Mouse (Mus musculus) regulatory T cell (primary cell): ENCODE results near the gene Fgfr2.

ENCODE experiments used
- in situ Hi-C: fragments of 300-600 bp; cut with MboI, MseI; formaldehyde crosslinking; loops from one replicate; pipeline ENCODE4 v1.15.1; 2025; ENCODE audit warnings: high pct_unique_total_duplicates

Gene Fgfr2

DNA sequence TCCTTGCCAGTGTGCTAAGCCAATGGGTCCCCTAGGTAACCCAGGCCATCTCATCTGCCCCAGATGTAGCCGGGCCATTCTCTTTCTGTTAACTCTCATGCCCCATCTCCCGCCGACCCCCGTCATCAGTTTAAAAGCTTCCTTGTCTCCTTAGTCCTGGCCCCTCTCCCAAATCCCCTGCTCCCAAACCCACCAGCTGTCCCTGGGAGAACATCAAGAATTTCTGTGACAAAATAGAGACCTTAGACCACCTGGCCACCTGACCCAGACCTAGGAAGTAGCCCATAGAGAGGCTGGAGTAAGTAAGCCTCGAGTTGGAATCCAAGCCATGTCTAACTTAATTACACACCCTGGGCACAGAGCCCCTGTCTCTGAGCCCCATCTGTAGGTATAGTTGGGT is 232.9 kb downstream of the Fgfr2 start:
- in situ Hi-C loops = no loop called here

GRCm38 (mm10) chr7:132889691-132890090 is 233.5 kb downstream of the Fgfr2 start:
- in situ Hi-C loops = loop anchor here (10.0 kb wide), 1 partner anchor 1565 kb away; the partner anchor contains the start of genes Cuzd1 and Fam24b

DNA sequence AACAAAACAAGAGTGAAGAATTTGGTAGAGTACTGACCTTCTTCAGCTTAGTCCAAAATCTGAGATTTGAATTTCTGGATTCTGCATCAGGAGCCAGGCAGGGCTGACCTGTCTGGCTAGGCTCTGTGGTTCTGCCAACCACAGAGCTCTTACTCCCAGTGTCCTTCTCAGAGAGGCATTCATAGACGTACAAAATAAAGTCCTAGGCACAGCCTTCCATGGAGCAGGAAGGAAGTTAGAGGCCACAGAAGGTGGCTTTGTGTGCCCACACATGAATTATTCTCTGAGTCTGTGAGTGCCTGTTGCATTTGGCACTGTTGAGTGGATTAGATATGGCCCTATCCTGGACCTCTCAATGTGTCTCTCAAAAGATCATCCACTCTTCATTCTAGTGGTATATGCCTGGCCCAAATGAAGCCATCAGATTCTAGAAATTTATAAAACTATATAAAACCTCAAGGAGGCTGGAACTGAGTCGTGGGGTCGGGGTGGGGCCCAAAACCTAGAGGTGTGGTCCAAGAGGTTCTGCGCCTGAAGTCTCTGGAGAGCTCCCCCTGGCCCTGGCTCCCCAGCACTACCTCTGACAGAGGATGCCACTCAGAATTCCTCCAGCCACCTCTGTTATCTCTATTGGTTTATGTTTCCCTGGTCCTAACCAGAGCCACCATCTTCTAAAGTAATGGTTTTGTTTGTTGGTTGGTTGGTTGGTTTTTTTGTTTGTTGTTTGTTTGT is 234.5 kb downstream of the Fgfr2 start:
- in situ Hi-C loops = loop anchor here (10.0 kb wide), 1 partner anchor 1564 kb away; the partner anchor contains the start of genes Cuzd1 and Fam24b

- in situ Hi-C loops = loop anchor here (10.0 kb wide), 1 partner anchor 1563 kb away; the partner anchor contains the start of genes Cuzd1 and Fam24b
Observed at GRCm38 (mm10) chr7:132888052-132888451, 235.1 kb downstream of the Fgfr2 start.

GRCm38 (mm10) chr7:132887019-132887804 is 235.9 kb downstream of the Fgfr2 start:
- in situ Hi-C loops = loop anchor here (10.0 kb wide), 1 partner anchor 1562 kb away; the partner anchor contains the start of genes Cuzd1 and Fam24b

DNA sequence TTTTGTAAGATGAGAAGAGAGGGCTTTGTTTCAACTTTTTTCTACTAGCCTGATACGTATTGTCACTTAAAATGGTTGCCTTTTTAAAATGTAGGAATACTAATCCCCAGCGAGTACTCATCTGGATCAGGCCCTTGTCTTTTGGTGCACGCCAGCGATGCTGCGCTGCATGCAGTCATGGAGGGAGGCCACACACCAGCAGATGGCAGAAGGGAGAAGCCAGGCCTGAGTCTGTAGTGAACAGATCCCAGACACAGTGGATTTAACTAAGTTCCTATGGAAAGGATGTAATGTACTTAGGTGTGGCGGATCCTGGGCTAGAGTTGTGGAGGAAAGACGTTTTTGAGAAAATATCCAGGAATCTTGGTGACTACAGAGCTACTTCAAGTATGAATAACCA is 239.1 kb downstream of the Fgfr2 start:
- in situ Hi-C loops = loop anchor here (10.0 kb wide), 1 partner anchor 1559 kb away; the partner anchor contains the start of genes Cuzd1 and Fam24b

GRCm38 (mm10) chr7:132882343-132882742 is 240.8 kb downstream of the Fgfr2 start:
- in situ Hi-C loops = loop anchor here (10.0 kb wide), 1 partner anchor 1558 kb away; the partner anchor contains the start of genes Cuzd1 and Fam24b

GRCm38 (mm10) chr7:132880276-132880675 is 242.9 kb downstream of the Fgfr2 start:
- in situ Hi-C loops = loop anchor here (10.0 kb wide), 1 partner anchor 1555 kb away; the partner anchor contains the start of genes Cuzd1 and Fam24b

DNA sequence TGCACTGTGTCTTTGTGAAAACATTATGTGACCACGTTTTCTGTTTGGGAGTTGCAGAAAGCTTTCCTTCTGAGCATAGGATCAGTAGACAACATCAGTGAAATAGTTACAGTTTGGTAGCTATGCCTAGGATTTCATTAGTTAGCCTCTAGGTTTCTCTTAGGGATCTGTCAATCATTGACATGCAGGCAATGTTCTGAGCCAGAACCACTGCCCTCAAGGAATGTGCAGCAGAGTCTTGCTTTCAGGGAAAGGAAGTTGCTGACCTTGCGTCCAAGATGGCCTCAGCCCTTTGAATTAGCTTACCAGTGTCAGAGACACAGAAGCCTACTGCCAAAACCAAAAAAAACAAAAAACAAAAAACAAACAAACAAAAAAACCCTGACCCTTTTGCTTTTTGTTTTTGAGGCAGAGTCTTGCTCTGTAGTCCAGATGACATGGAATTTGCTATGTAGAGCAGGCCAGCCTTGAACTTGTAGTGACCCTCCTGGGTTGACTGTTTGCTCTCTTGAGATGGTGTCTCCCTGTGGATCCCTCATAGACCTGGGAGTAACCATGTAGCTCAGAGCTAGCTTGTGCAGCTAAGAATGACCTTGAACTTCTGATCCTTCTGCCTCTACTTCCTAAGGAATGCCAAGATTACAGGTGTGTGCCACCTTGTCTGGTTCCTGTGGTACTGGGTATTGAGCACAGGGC is 247.6 kb downstream of the Fgfr2 start:
- in situ Hi-C loops = no loop called here

- in situ Hi-C loops = no loop called here
Observed at GRCm38 (mm10) chr7:132873043-132873442, 250.1 kb downstream of the Fgfr2 start.

GRCm38 (mm10) chr7:132866316-132866715 is 256.8 kb downstream of the Fgfr2 start:
- in situ Hi-C loops = no loop called here

- in situ Hi-C loops = loop anchor here (5.0 kb wide), 1 partner anchor 42 kb away; no protein-coding TSS in a partner anchor
Observed at GRCm38 (mm10) chr7:132859042-132859958, 263.9 kb downstream of the Fgfr2 start, which contains the start of gene Abraxas2. TSS of gene Abraxas2 (plus strand) at chr7:132859225.

DNA sequence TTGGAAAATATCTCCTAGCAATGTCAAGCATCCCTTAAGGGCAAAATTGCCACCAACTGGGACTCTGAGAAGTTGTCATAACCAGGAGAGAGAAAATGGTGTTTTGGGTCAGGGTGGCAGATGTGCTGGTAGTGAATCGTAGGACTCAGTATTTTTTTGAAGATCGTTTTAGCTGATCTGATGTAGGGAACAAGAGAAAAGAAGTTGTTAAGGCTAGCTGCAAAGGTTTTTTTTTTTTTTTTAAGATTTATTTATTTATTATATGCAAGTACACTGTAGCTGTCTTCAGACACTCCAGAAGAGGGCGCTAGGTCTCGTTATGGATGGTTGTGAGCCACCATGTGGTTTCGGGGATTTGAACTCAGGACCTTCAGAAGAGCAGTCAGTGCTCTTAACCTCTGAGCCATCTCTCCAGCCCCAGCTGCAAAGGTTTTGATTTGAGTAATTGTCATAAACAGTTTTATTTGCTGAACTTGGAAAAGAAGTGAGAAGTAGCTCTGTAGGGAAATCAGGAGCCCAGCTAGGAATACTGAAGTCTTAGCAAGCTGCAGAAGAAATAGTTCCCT is 265.0 kb downstream of the Fgfr2 start:
- in situ Hi-C loops = loop anchor here (5.0 kb wide), 1 partner anchor 41 kb away; no protein-coding TSS in a partner anchor

- in situ Hi-C loops = loop anchor here (5.0 kb wide), 1 partner anchor 39 kb away; no protein-coding TSS in a partner anchor
Observed at GRCm38 (mm10) chr7:132856083-132856482, 267.1 kb downstream of the Fgfr2 start.

DNA sequence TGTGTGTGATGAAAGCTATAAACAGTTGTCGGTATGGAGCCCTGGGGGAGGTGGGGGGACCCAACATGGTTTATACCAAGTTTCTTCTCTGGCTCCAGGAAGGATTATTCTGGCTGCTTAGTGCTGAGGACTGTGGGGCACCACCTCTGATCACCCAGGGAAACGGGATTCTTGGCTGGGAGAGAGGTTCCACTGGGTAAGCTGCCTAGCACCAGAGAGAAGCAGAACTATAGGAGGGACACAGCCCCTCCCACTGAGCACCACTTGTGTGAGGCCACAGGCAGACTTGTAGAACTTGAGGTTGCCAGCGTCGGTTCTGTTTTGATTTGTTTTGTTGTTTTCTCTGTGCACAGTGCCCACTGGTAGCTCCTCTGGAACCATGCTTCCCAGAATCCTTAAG is 269.2 kb downstream of the Fgfr2 start:
- in situ Hi-C loops = no loop called here

- in situ Hi-C loops = no loop called here
Observed at GRCm38 (mm10) chr7:132853361-132853760, 269.8 kb downstream of the Fgfr2 start.

DNA sequence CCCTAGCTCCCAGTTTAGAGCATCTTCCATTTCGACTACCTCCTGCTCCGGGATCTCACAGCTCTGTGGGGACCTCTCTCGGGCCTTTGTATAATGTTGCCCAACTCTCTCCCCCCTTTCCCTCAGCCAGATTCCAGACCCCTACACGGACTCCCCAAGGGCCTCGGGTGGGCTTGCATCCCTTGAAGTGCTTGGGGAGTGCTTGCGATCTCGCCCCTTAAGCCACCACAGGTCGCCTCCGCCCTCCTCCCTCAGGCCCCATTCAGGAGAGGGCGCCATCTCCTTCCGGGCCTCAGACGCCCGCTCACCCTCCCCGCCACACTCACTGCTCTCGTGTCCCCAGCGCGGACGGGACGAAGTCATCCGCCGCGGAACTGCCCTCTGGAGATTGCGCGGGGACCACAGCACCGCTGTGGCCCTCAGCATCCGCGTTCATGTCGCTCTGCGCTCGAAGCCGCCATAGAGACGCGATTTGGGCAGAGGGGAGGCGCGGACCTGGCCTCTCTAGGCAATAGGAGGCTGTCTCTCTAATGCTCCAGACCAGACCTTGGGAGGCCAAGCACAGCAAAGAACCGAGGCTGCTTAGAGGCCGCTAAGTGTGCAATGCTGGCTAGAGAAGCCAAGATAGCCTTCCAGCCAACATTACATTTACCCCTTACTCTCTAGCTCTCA is 270.8 kb downstream of the Fgfr2 start, which contains the start of gene Eef1akmt2:
Gene Eef1akmt2 (minus strand): TSS at position 501 of the 672 bp plus-strand sequence.
- in situ Hi-C loops = no loop called here

DNA sequence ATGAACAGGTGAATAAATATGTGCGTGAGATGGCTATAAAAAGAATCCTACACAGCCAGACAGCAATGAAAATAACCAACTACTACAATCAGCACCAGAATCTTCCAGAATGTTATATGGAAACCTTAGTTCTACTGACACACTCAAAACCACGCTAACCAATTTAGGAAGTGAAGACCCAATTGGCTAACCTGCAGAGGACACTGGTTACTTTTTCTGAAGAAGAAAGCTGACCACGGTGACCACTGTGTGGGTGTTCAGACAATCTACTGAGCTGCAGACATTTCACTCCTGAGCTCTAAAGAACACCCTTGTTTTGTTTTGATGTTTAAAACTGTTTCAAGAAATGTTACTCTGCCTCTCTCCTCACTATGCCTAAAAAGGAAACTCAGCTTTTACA is 280.0 kb downstream of the Fgfr2 start:
- in situ Hi-C loops = no loop called here

- in situ Hi-C loops = no loop called here
Observed at GRCm38 (mm10) chr7:132842455-132842854, 280.7 kb downstream of the Fgfr2 start.
